Mouse (Mus musculus) kidney, postnatal 0 days (tissue): ENCODE measurements around the gene P2rx7. TPM values are rescaled to one million over a fixed set of nuclear protein-coding genes. Genes with fewer than 3 reads are reported as not detected.

Source experiments
- ATAC-seq: fragments of 200-750 bp; cut with Nextera tagmentation; replicated peaks from 2 replicates; pipeline ENCODE4 v1.8.0; 2017; ENCODE audit warnings: low read depth, moderate number of reproducible peaks, moderate TSS enrichment, moderate library complexity; ENCODE audit not compliant: low FRiP score
- DNase-seq: peaks from one replicate; pipeline ENCODE4 v3.0.0-alpha.2; 2016; ENCODE audit warnings: low spot score
- H3K27ac ChIP-seq: fragments of 300-500 bp; sonication (generic); 2 replicates; pipeline ENCODE4 v1.5.1; 2014; ENCODE audit warnings: mild to moderate bottlenecking
- H3K27me3 ChIP-seq: fragments of 300-500 bp; sonication (generic); 2 replicates; pipeline ENCODE4 v1.6.1; 2014; ENCODE audit warnings: low read length, mixed read lengths; ENCODE audit not compliant: insufficient read depth
- H3K36me3 ChIP-seq: fragments of 300-500 bp; sonication (generic); 2 replicates; pipeline ENCODE4 v1.6.1; 2014; ENCODE audit warnings: low read length, mixed read lengths; ENCODE audit not compliant: insufficient read depth
- H3K4me1 ChIP-seq: fragments of 300-500 bp; sonication (generic); replicated peaks from 2 replicates; pipeline ENCODE4 v1.6.1; 2014; ENCODE audit warnings: antibody characterized with exemption, low read length, mixed read lengths; ENCODE audit not compliant: insufficient read depth
- H3K4me2 ChIP-seq: fragments of 300-500 bp; sonication (generic); 2 replicates; pipeline ENCODE4 v1.6.1; 2014; ENCODE audit warnings: mild to moderate bottlenecking, low read length, moderate library complexity, mixed read lengths
- H3K4me3 ChIP-seq: fragments of 300-500 bp; sonication (generic); replicated peaks from 2 replicates; pipeline ENCODE4 v1.5.1; 2014; ENCODE audit warnings: low read depth, low read length
- H3K9ac ChIP-seq: fragments of 300-500 bp; sonication (generic); 2 replicates; pipeline ENCODE4 v1.6.1; 2014; ENCODE audit warnings: low read depth, low read length
- H3K9me3 ChIP-seq: fragments of 300-500 bp; sonication (generic); replicated peaks from 2 replicates; pipeline ENCODE4 v1.6.1; 2016; ENCODE audit warnings: low read length, inconsistent platforms, mixed read lengths
- CTCF ChIP-seq: IDR thresholded peaks from 2 replicates; pipeline ENCODE4 v1.5.1; 2016; ENCODE audit warnings: antibody characterized with exemption, low read depth, mild to moderate bottlenecking, moderate library complexity
- WGBS: fragments of 180-500 bp; shearing (Covaris S2); extraction: QIAGEN DNeasy Blood & Tissue Kit; methylation state at CpG from one replicate; pipeline ENCODE4 v1.1.7; 2014; 5-methylcytosine and 5-hydroxymethylcytosine counted together
- polyA plus RNA-seq: library from polyadenylated mRNA; unstranded; fragments of >200 nt; fragmentation: Nextera tagmentation; extraction: Ambion mirVana; gene quantifications from 2 replicates; pipeline ENCODE4 v1.2.1, GENCODE M21; 2015

P2rx7 gene
- 1.4 and 2.3 TPM in 2 replicates for polyA plus RNA-seq

- no peaks in the 10 kb centered on the region for H3K36me3 ChIP-seq
Measured at GRCm38 (mm10) chr5:122643701-122644100, at the start of gene P2rx7. Gene P2rx7 (plus strand): TSS chr5:122643911.

GRCm38 (mm10) chr5:122595470-122595869 is 48.2 kb upstream of the P2rx7 start:
- no peak overlapping the region for H3K4me3 ChIP-seq
- no peak for DNase-seq
- no peaks in the 10 kb centered on the region for H3K9me3 ChIP-seq
- no peaks in the 10 kb centered on the region for H3K4me1 ChIP-seq
- H3K4me2 ChIP-seq, result no peak overlapping the region
- no peak overlapping the region for H3K27ac ChIP-seq
- 83% methylated on average over 4 of the region's 4 CpGs for WGBS
- H3K27me3 ChIP-seq, result no peaks in the 10 kb centered on the region
- 0 out of 2 replicates have a peak, but pooled peaks cover 13% of the 10 kb centered on the region for H3K36me3 ChIP-seq
- ATAC-seq, result no peak
- no peak overlapping the region for H3K9ac ChIP-seq
- TF ChIP-seq CTCF, result no peak

More at GRCm38 (mm10) chr5:122643701-122644100, at the start of gene P2rx7:
- Histone ChIP-seq H3K9me3 (no peaks in the 10 kb centered on the region), H3K4me3 (no peak within 1 kb of the TSS), H3K4me1 (no peaks in the 10 kb centered on the region), H3K27ac (no peak within 1 kb of the TSS), H3K4me2 (no peak within 1 kb of the TSS), H3K9ac (no peak within 1 kb of the TSS), H3K27me3 (no peaks in the 10 kb centered on the region)
- DNase-seq (no peak), ATAC-seq (no peak)
- no peak for TF ChIP-seq CTCF
- WGBS, result 62% methylated on average over 12 of the region's 12 CpGs

DNA sequence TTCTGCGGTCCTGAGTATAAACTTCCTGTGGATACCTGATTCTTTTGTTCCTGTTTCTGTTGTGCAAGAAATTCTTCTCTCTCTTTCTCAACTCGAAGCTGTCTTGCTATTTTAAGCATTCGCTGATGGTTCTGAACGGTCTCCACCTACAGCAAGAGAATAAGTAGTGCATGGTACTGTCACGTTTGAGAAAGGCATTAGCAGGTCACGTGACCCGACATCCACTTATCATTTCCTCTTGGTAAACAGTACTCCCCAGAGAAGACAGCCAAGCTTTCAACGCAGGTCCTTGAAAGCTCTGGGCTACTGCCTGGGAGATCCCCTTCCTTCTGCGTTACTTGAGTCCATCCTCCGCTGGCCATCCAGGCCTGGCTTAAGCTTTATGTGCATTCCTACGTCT is 41.5 kb upstream of the P2rx7 start:
- Histone ChIP-seq H3K27me3 (no peaks in the 10 kb centered on the region), H3K27ac (no peak overlapping the region), H3K36me3 (peaks cover 21% of the 10 kb centered on the region), H3K4me1 (no peaks in the 10 kb centered on the region), H3K9ac (no peak overlapping the region), H3K9me3 (no peaks in the 10 kb centered on the region), H3K4me3 (no peak overlapping the region), H3K4me2 (no peak overlapping the region)
- WGBS, result 67% methylated on average over 11 of the region's 11 CpGs
- DNase-seq, result peak; percentile 30
- ATAC-seq, result no peak
- no peak for TF ChIP-seq CTCF

DNA sequence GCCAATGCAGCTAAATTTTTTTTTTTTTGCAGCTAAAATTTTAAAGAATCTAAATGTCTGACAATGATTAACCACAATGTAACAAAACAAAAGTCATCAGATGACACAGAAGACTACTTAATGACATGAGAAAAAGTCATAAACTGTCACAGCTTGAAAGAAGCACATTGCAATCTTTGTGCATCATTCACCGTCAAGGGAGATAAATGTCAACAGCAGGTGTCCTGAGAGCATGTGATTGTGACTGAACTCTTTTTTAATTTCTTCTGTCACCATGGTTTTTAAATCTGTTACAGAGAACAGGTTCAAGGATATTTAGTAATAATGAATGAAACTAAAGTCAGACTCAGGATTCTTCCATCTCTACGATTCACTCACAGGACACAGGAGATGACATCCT is 38.8 kb upstream of the P2rx7 start:
- Histone ChIP-seq H3K36me3 (peaks cover 17% of the 10 kb centered on the region), H3K4me1 (no peaks in the 10 kb centered on the region), H3K27me3 (no peaks in the 10 kb centered on the region), H3K4me2 (no peak overlapping the region), H3K9ac (no peak overlapping the region), H3K9me3 (no peaks in the 10 kb centered on the region), H3K4me3 (no peak overlapping the region), H3K27ac (no peak overlapping the region)
- DNase-seq (no peak), ATAC-seq (no peak)
- WGBS, result 89% methylated on average over 2 of the region's 2 CpGs
- TF ChIP-seq CTCF, result no peak

- WGBS, result 45% methylated on average over 5 of the region's 5 CpGs
- Histone ChIP-seq H3K27ac (peak overlapping the region; percentile 57), H3K4me3 (no peak overlapping the region), H3K9ac (no peak overlapping the region), H3K27me3 (no peaks in the 10 kb centered on the region), H3K4me2 (no peak overlapping the region), H3K4me1 (peaks cover 20% of the 10 kb centered on the region), H3K36me3 (no peaks in the 10 kb centered on the region), H3K9me3 (no peaks in the 10 kb centered on the region)
- peak; percentile 52 for DNase-seq
- ATAC-seq, result no peak
- no peak for TF ChIP-seq CTCF
Measured at GRCm38 (mm10) chr5:122611651-122612050, 32.1 kb upstream of the P2rx7 start.

DNA sequence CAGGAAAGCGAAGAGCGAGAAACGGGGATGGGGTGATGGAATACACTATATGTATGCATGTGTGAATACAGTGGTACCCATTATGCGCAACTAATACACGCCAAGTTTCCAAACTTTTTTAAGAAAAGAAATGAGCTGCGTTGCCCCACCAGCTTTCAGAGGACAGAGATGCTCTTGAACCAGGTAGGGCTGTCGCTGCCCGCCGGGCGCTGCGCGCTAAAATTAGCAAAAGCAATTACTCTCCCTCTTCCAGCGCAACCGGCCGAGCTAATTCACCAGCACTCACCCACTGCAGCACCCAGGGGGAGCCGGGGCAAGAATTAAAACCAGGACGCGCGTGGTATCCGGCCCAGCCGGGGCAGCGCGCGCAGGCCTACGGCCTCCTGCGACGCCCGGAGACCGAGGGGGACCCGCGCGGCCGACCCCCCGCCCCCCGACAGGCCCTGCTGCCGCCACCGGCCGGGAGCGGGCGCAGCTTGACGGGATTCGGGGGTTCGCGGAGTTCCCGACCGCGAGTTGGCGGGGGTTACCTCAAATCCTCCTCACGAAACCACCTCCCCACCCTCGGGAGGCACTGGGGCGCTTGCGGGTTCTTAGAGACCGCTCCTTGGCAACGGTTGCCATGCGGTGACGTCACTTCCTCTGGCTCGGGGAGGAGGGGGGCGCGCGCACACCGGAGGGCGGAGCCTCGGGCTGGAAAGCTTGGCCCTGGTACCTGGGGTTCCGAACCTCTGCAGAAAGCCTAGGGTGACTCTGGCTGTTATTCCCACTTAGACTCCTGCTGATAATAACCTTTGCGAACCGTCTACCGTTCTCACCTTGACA is 29.6 kb upstream of the P2rx7 start, which contains the start of gene Ift81:
Ift81 (minus strand) TSS at position 611 of the 825 bp plus-strand sequence.
- Histone ChIP-seq H3K27me3 (no peaks in the 10 kb centered on the region), H3K4me2 (peak within 1 kb of the TSS; percentile 75), H3K9me3 (no peaks in the 10 kb centered on the region), H3K9ac (peak within 1 kb of the TSS; percentile 87), H3K27ac (peak within 1 kb of the TSS; percentile 80), H3K36me3 (no peaks in the 10 kb centered on the region), H3K4me1 (peaks cover 20% of the 10 kb centered on the region), H3K4me3 (peak within 1 kb of the TSS; percentile 91)
- TF ChIP-seq CTCF, result peak; percentile 15; the same call in 1 of the 2 replicates
- peak; percentile 96 for DNase-seq
- WGBS, result 2% methylated on average over 67 of the region's 67 CpGs
- ATAC-seq, result peak; percentile 91
